Mouse (Mus musculus) spleen, adult 18-20 months (tissue): ENCODE results near the gene Mast1.

ENCODE experiments used
- DNase-seq, 2 experiments: peaks; one replicate each; pipeline ENCODE4 v3.0.0; 2022; ENCODE audit warnings: mixed read lengths in 2 of 2

Gene Mast1

DNA sequence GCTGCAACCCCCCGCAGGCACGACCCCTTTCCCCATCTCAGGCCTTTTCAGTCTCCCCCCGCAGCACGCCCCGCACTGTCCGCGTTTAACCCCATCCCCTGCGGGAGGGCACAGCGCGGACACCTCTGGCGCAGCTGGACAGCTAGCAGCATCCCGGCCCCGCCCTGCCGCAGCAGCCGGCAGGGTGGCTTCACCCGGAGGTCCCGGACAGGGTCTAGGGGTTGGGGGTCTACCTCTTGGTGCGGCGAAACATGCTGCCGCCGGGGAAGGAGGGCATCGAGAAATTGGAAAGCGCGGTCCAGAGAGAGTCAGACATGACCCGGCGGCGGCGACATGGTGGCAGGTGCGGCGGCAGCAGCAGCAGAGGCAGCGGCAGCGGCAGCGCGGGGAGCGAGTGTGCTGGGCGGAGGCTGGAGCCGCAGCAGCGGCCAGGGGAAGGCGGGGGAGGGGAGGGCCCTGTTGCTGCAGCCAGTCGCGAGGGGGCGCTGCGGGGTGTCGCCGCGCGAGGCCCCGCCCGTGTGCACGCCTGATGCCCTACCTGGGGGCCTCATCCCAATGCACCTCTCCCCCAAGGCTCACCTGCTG, at the start of gene Mast1:
TSS of gene Mast1 (minus strand) at position 398 of the 585 bp plus-strand sequence.
- DNase-seq: peak; percentile 36 to 60

GRCm38 (mm10) chr8:84986379-84986945, 49.3 kb upstream of the Mast1 start:
- no peak for DNase-seq

- peak; percentile 93 to 95 for DNase-seq
Observed at GRCm38 (mm10) chr8:84985684-84986378, 48.7 kb upstream of the Mast1 start.

DNA sequence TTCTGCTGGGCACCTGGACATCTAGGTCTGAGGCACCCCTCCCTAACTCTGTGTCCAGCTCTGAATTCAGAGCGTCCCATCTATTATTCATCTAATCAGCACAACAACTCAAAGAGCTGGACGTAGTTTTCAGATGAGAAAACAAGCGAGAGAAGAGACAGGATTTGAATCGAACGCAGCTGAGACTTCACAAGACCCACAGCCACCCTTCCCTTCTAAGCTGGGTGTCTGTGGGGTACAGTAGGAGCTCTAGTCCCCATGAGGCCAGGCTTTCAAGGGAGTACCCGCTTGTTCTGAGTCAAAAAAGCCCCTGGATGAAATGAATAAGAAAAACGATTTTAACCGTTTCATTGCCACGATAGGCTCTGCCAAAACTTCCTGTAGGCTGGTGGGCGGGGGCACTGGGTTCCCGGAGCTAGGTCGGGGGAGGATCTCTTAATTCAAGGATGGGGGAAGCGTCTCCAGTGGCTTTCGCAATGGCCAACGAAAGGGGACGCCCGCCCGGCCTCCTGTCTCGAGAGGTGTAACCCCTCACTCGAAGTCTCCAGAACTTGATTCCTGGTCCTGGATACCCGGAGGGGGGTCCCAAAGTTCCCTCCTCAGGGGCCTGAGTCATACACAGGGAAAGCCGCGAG, 48.0 kb upstream of the Mast1 start:
- no peak for DNase-seq

DNA sequence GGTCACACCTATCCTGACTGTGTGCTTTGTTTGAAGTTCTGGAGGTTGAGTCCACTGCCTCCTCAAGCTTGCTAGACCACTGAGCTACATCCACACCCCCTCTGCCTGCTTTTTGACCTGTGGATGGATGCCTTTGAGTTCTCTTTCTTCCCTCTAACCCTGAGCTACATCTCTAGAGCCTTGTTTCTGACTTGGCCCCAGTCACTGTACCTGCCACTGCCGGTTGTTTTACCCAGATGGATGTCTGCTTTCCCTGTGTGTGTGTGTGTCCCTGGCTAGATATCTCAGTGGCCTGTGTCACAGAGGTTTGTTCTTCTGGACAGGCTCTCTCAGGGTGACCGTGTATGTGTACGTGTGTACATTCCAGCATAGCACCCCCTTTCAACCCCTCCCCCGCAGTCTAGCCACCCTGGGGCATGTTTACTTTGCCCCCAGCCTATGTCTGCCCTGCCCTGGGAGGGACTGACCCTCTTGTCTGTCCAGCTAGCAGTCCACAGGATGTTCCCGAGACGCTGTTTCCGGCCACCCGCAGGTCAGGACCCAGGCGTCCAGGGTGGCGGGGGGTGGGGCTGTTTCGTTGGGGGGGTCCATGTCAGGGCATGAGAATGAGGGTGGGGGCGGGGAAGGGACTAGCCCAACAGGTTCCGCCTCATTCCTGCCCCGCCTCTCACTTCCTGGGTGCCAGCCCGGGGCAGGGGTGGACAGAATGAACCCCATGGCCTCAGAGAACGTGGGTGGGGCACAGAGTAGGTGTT, 47.3 kb upstream of the Mast1 start:
- peak in 1 of 2 experiments; percentile 42 for DNase-seq

- no peak for DNase-seq
Observed at GRCm38 (mm10) chr8:84982499-84983011, 45.4 kb upstream of the Mast1 start.

DNA sequence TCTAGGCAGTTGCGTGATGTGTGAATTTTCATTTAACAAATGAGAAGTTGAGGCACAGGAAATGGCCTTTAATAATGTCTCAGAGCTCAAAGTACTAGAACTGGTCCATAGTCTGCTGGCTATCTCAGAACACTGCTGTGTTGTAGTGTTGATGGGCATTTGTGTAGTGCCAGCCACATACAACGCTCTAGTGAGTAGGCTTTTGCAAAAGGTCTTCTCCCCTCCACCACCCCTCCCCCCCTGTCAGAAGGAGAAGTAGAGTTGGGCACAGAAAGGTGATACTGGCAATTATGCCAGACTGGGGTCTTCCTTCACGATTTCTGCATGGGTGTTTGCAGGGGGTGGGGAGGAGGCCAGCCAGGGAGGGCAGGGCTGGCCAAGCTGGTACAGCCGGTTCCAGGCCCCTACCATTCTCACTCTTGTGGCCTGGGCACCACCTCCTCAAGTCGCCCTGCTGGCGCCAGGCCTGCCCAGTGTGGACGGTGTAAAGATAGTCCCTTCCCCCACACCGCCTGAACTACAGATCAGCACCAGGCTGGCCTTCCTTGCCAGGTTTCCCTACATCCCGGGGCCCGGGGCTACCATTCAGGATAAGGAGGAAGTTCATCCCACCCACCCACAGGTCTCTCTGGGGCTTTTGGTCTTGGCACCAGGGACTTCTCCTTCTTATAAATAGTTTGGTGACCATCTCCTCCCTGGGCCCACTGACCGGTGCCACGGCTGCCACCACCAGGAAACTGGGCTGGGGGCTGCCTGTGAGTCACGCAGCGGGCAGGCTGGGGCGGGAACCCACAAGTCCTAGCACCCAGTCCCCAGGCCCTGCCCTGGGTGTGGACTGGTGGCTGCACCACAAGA, 44.7 kb upstream of the Mast1 start:
- DNase-seq: no peak

DNA sequence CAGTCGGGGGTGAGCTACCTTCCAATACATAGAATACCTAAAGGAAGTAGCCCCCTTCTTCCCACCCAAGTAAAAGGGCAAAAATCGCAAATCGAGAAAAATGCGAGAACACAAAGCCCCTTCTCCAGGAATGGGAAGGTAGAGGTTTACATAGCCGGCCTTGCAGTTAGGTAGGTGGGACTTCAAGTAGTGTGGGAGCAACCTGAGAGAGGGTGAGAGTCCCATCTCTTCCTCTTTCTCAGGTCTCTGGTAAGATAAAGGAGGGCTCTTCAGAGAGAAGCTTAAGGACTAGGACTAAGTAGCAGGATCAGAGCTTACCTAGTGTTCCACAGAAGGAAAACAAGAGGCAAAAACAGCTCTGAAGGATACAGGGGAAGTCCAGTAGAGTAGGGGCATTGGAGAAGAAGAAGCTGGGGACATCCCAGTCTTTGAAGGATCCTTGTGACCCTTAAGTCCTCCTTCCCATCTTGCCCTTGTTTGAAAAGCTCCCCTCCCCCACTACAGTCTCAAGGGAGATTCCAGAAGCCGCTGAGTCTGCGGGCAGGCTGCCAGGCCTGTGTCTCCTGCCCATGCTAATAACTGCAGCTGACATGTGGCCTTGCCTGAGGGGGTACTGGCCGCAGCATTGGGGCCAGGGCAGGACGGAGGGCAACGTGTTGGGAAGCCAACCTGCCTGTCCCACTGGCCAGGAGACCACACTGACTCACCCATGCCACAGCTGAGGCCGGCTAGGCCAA, 43.6 kb upstream of the Mast1 start:
- peak; percentile 54 to 64 for DNase-seq

DNA sequence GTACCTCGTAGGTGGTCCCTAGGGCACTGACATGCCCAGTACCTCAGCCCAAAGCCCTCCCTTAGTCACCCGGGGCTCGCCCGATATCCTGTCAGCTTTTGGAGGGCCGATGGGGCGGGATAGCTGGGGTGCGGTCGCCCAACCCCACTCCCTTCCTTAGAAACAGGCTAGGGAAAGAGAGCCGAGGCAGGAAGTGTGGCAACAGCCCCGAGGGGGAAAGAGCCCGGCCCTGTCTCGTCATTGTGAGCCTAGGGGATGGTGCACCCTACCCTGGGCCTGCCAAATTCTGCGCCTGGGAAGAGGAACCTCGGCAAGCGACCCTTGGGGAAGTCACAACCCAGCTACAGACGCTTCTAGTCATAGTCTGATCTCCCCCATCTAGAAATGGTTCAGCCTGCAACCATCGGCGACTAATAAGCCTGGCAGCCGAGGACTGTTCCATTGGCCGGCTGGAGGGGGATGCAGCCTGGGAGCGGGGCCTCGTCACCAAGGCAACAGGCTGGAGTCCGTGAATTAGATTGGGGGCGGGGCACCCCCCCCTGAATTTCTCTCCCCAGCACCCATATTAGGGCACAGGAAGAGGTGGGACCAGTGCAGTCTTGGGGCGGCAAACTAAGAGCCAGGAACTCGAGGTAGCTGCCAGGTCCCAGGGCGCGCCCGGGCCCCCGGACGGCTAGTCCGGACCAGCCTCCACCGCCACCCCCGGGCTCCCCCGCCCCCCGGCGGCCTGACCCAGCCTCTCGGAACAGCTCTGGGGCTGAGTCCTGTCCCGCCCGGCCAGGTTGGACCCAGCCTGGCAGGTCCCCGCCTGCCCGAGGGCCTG, 42.7 kb upstream of the Mast1 start:
- DNase-seq: peak; percentile 93

DNA sequence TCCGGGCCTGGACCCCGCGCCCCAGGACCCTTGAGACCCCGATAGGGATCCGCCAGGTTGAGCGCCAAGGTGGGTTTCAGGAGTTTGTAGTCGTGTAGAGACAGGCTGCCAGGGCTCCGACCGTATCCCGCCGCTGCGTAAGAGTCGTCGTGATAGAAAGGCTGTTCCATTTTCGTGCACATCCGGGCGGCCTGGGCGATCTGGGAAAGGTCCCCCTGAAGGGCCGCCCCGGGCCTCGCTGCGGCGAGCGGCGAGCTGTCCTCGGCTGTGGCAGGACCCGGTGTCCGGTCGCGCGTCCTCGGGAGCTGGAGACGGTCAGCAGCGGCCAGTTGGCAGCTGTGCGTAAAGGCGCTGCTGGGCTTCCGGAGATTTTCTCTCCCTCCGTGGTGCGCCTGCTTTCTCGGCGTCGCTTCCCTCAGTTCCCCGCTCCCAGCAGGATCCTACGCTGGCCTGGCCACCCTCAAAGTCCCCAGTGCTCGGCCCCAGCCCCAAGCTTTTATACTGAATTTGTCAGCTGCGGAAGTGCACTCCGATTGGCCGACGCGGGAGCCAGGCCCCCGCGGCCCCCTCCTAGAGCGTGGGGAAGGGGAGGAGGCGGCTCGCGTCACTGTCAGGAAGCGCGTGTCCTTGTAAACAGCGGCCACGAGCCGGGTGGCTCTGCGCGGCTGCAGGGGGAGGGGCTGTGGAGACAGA, 41.2 kb upstream of the Mast1 start, which contains the start of gene Junb:
TSS of gene Junb (minus strand) at position 471 of the 693 bp plus-strand sequence.
- DNase-seq: peak; percentile 89 to 96

DNA sequence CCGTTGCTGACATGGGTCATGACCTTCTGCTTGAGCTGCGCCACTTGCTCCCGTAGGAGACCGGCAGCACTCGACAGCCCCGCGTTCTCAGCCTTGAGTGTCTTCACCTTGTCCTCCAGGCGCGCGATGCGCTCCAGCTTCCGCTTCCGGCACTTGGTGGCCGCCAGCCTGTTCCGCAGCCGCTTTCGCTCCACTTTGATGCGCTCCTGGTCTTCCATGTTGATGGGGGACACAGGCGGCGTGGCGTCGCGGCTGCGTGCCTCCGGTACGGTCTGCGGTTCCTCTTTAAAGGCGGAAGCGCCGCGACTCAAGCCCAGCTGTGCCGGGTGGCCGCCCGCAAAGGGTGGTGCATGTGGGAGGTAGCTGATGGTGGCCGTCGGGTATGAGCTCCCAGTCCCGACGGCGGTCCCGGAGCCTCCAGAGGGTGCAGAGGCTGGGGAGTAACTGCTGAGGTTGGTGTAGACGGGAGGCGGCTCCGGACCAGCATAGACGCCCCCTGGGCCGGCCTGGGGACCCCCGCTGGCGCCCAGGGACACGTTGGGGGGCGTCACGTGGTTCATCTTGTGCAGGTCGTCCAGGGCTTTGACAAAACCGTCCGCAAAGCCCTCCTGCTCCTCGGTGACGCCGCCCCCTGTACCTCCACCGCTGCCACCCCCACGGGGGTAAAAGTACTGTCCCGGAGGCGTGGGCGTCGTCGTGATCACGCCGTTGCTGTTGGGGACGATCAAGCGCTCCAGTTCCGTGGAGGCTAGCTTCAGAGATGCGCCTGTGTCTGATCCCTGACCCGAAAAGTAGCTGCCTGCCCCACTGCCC, 40.5 kb upstream of the Mast1 start:
- peak; percentile 72 to 75 for DNase-seq

- no peak for DNase-seq
Observed at GRCm38 (mm10) chr8:84976763-84977434, 39.7 kb upstream of the Mast1 start.

DNA sequence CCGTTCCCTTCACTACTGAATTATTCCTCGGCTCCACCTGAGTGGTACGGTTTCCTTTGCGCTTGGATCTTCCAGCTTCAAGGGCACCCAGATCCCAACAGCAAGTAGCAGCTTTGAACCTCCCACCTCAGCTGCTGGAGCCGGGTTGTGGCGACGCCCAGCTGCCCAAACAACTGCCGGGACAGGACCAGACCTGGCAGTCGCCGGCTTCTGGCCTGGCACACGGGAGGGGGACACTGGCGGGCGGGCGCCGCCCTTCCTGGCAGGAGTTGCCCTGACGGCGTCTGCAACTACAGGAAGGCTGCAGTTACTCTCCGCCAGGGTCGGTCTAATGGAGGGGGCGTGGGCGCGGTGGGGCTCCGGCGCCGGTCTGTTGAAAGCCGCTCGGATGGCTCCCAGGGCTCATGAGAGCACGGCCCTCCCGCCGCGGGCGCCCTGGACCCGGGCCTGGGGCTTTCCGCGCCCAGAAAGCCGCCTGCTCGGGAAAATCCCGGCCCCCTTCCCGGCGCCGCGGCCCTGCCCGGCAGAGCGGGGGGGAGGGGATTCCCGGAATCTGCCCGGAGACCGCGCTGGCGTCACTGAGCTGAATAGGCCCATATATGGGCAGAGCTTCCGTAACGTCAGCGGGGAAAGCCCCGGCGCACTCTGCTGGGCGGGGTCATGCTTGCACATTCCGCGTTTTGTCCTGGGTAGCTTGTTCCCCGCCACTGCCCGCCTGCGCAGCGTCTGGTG, 39.0 kb upstream of the Mast1 start:
- DNase-seq: peak; percentile 92 to 95

- DNase-seq: peak; percentile 64 to 75
Observed at GRCm38 (mm10) chr8:84975434-84975833, 38.3 kb upstream of the Mast1 start.

DNA sequence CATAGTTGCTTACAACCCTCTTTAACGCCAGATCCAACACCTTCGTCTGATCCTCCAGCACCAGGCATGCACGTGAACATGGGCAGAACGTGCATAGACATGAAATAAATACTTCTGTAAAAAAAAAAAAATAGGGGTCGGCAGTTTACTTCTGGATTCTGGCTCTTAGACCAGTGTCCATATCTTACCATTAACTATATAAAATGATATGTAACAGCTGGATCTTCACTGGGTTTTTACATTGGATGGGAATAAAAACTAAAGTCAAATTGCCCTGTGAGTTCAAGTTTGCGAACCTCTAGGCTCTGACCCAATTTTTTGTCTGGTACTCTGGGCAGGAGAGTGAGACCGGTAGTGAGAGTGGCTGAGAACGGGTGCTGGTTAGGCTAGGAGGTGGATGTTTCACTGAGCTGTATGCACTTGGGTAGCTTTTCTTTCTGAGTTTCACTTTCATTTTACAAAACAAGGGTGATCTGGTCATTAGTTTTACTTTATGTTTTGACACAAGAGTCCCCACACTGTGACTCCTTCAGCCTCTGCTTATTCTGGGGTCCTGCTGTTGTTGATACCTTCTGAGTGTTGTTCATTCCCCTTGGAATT, 37.5 kb upstream of the Mast1 start:
- DNase-seq: no peak

DNA sequence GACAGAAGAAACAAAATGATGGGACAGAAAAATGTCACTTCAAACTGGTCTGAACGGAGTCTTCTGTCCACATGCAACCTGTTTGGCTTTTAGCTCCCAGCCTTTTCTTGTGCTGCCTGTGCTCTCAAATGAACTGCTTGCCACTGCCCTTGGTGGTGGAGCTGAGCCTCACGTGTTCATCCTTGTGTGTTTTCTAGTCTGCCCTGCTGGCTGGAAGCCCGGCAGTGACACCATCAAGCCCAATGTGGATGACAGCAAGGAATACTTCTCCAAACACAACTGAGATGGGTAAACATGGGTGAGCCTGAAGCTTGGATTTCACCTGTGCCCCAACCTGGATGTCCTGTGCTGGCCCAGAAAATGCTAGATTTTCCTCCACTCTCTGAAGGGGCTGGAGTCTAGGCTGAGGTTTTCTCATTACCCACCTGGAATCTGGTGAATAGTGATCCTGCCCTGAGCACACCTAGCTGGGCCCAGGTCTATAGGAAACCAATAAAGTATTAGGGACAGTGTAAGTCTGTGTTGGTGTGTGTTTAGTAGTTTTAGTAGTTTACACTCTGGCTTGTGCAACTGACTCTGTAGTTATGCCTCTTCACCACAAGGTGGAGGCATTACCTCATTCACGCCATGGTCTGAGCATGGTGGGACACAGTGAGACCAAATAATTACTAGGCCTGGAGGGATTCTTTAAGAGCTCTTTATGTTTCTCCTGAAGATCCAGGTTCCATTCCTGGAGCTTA, 36.8 kb upstream of the Mast1 start:
- DNase-seq: no peak
